Mouse (Mus musculus) brain, embryonic 14.5 days (tissue): ENCODE results near the gene Sept3.

Source experiments
- CTCF ChIP-seq: fragments of 200-500 bp; IDR thresholded peaks from 2 replicates; pipeline ENCODE4 v1.5.1; 2012; ENCODE audit warnings: inconsistent platforms, mild to moderate bottlenecking, moderate library complexity, borderline replicate concordance; ENCODE audit not compliant: insufficient read depth, insufficient read length; ENCODE audit errors: extremely low read depth
- POLR2A ChIP-seq: fragments of 200-500 bp; IDR thresholded peaks from 2 replicates; pipeline ENCODE4 v1.6.1; 2012; ENCODE audit warnings: mild to moderate bottlenecking, inconsistent platforms, borderline replicate concordance; ENCODE audit not compliant: poor library complexity, insufficient read depth, insufficient read length, severe bottlenecking; ENCODE audit errors: extremely low read depth

GRCm38 (mm10) chr15:82251579-82251978, 23.1 kb upstream of the Sept3 start:
- TF ChIP-seq CTCF: no peak; the same call in 1 of the 2 replicates
- TF ChIP-seq POLR2A: no peak
